Mouse (Mus musculus) telencephalon, adult 2 months (tissue): ENCODE results near the gene Ganab.
"Not testable (repeated sequence)": the region's sequence is repeated elsewhere in the genome, so short reads cannot be mapped to it uniquely, and the experiment has no call there.

Experiments used
- DNase-seq: peaks from one replicate; pipeline ENCODE4 v3.0.0-alpha.2; 2011; ENCODE audit warnings: low read depth, low spot score

The Ganab gene

GRCm38 (mm10) chr19:8897865-8898495, at the start of gene Ganab:
Gene Ganab (plus strand): TSS chr19:8898071.
- peak; percentile 92 for DNase-seq

- DNase-seq: no peak
These were observed 49.5 kb upstream of the Ganab start for GRCm38 (mm10) chr19:8848356-8848755.

- DNase-seq: no peak
These were observed 47.4 kb upstream of the Ganab start, which contains the start of gene Lrrn4cl for GRCm38 (mm10) chr19:8850402-8850901. Gene Lrrn4cl (plus strand): TSS chr19:8850768.

- DNase-seq: no peak
These were observed 46.2 kb upstream of the Ganab start for GRCm38 (mm10) chr19:8851639-8852038.

GRCm38 (mm10) chr19:8852236-8852928, 45.5 kb upstream of the Ganab start:
- DNase-seq: no peak

- no peak for DNase-seq
These were observed 44.8 kb upstream of the Ganab start for GRCm38 (mm10) chr19:8853117-8853516.

- no peak for DNase-seq
These were observed 40.2 kb upstream of the Ganab start for GRCm38 (mm10) chr19:8857689-8858088.

GRCm38 (mm10) chr19:8859018-8859417, 38.9 kb upstream of the Ganab start:
- no peak for DNase-seq

- DNase-seq: no peak
These were observed 33.6 kb upstream of the Ganab start for GRCm38 (mm10) chr19:8864265-8864664.

- not testable (repeated sequence) for DNase-seq
These were observed 27.5 kb upstream of the Ganab start for GRCm38 (mm10) chr19:8870381-8870780.

GRCm38 (mm10) chr19:8870838-8871237, 27.0 kb upstream of the Ganab start:
- no peak for DNase-seq

- DNase-seq: peak; percentile 97
These were observed 26.3 kb upstream of the Ganab start, which contains the start of gene Ubxn1 for GRCm38 (mm10) chr19:8871267-8872186. Gene Ubxn1 (plus strand): TSS chr19:8871496.

- DNase-seq: no peak
These were observed 25.5 kb upstream of the Ganab start for GRCm38 (mm10) chr19:8872266-8872840.

GRCm38 (mm10) chr19:8875031-8875430, 22.8 kb upstream of the Ganab start:
- DNase-seq: no peak

GRCm38 (mm10) chr19:8880311-8881033, 17.4 kb upstream of the Ganab start, which contains the start of gene Uqcc3:
Gene Uqcc3 (minus strand): TSS chr19:8880923.
- peak; percentile 83 for DNase-seq

- DNase-seq: no peak
These were observed 16.9 kb upstream of the Ganab start for GRCm38 (mm10) chr19:8881034-8881392.

- DNase-seq: no peak
These were observed 14.3 kb upstream of the Ganab start, which contains the start of the genes Lbhd1 and Gm49403 for GRCm38 (mm10) chr19:8883616-8884015. Gene Lbhd1 (plus strand): TSS chr19:8883732. Gene Gm49403 (plus strand): TSS chr19:8883930.

GRCm38 (mm10) chr19:8886916-8887584, 10.8 kb upstream of the Ganab start:
- no peak for DNase-seq

- no peak for DNase-seq
These were observed 10.0 kb upstream of the Ganab start for GRCm38 (mm10) chr19:8887585-8888463.
